Mouse (Mus musculus) embryonic facial prominence, embryonic 12.5 days (tissue): Measurements from ENCODE around the gene Cep170b. TPM values are rescaled to one million over a fixed set of nuclear protein-coding genes. Genes with fewer than 3 reads are reported as not detected.

Experiments used
- ATAC-seq: fragments of 200-750 bp; cut with Nextera tagmentation; 2 replicates; pipeline ENCODE4 v1.8.0; 2017; ENCODE audit not compliant: insufficient number of reproducible peaks, insufficient read depth, low FRiP score, low TSS enrichment
- H3K27ac ChIP-seq: fragments of 300-500 bp; sonication (generic); 2 replicates; pipeline ENCODE4 v1.5.1; 2016; ENCODE audit warnings: mild to moderate bottlenecking
- H3K27me3 ChIP-seq: fragments of 300-500 bp; sonication (generic); 2 replicates; pipeline ENCODE4 v1.6.1; 2016; ENCODE audit warnings: mild to moderate bottlenecking, moderate library complexity
- H3K36me3 ChIP-seq: fragments of 300-500 bp; sonication (generic); 2 replicates; pipeline ENCODE4 v1.6.1; 2016; ENCODE audit warnings: mild to moderate bottlenecking
- H3K4me1 ChIP-seq: fragments of 300-500 bp; sonication (generic); 2 replicates; pipeline ENCODE4 v1.6.1; 2016
- H3K4me2 ChIP-seq: fragments of 300-500 bp; sonication (generic); replicated peaks from 2 replicates; pipeline ENCODE4 v1.6.1; 2016; ENCODE audit warnings: mild to moderate bottlenecking, moderate library complexity
- H3K4me3 ChIP-seq: fragments of 300-500 bp; sonication (generic); 2 replicates; pipeline ENCODE4 v1.5.1; 2016; ENCODE audit warnings: mild to moderate bottlenecking
- H3K9ac ChIP-seq: fragments of 300-500 bp; sonication (generic); 2 replicates; pipeline ENCODE4 v1.6.1; 2016; ENCODE audit warnings: mild to moderate bottlenecking, moderate library complexity
- H3K9me3 ChIP-seq: fragments of 300-500 bp; sonication (generic); 2 replicates; pipeline ENCODE4 v1.6.1; 2016; ENCODE audit warnings: mild to moderate bottlenecking, moderate library complexity
- WGBS: fragments of 180-500 bp; shearing (Covaris S2); methylation state at CpG from one replicate; pipeline ENCODE4 v1.1.7; 2016; 5-methylcytosine and 5-hydroxymethylcytosine counted together
- polyA plus RNA-seq: library from polyadenylated mRNA; unstranded; fragments of >200 nt; fragmentation: Nextera tagmentation; extraction: Ambion mirVana; gene quantifications from 2 replicates; pipeline ENCODE4 v1.2.1, GENCODE M21; 2016

Cep170b gene
- polyA plus RNA-seq, 1 experiment from 2014 or later, result 17.0 TPM

DNA sequence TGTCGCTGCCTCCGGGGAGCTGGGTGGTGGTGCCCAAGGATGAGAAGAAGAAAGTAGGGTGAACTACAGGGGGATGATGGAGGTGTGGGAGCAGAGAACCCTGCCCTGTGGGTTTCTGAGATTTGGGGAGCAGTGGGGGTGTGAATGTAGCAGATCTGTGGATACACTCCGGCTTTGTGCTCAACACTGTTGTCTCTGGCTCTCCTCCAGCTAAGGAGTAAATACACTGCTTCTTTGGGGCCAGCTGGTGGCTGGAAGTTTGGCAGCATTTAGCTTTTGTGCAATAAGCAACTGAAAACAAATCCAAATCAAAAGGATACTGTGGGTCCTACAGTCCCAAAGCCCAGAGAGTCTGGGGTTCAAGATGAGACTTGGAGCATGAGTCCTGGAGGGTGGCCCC lies 6.3 kb upstream of the Cep170b start:
- H3K4me3 ChIP-seq, result no peak overlapping the region
- no peak overlapping the region for H3K27ac ChIP-seq
- WGBS, result 69% methylated on average over 3 of the region's 3 CpGs
- no peak for ATAC-seq
- H3K4me2 ChIP-seq, result no peak overlapping the region
- no peaks in the 10 kb centered on the region for H3K9me3 ChIP-seq
- no peaks in the 10 kb centered on the region for H3K36me3 ChIP-seq
- H3K4me1 ChIP-seq, result no peaks in the 10 kb centered on the region
- 0 out of 2 replicates have a peak, but pooled peaks cover 3% of the 10 kb centered on the region for H3K27me3 ChIP-seq
- H3K9ac ChIP-seq, result no peak overlapping the region

GRCm38 (mm10) chr12:112717140-112717539 lies 3.1 kb upstream of the Cep170b start:
- H3K27me3 ChIP-seq, result peaks cover 20% of the 10 kb centered on the region
- no peak for ATAC-seq
- no peaks in the 10 kb centered on the region for H3K9me3 ChIP-seq
- no peak overlapping the region for H3K4me2 ChIP-seq
- H3K4me1 ChIP-seq, result peaks cover 8% of the 10 kb centered on the region
- H3K4me3 ChIP-seq, result no peak overlapping the region
- H3K9ac ChIP-seq, result no peak overlapping the region
- no peaks in the 10 kb centered on the region for H3K36me3 ChIP-seq
- 26% methylated on average over 7 of the region's 7 CpGs for WGBS
- H3K27ac ChIP-seq, result no peak overlapping the region

GRCm38 (mm10) chr12:112718995-112719394 lies 1.3 kb upstream of the Cep170b start:
- 62% methylated on average over 5 of the region's 5 CpGs for WGBS
- ATAC-seq, result no peak
- no peaks in the 10 kb centered on the region for H3K9me3 ChIP-seq
- no peak overlapping the region for H3K4me3 ChIP-seq
- no peak overlapping the region for H3K27ac ChIP-seq
- no peak overlapping the region for H3K9ac ChIP-seq
- peaks cover 33% of the 10 kb centered on the region for H3K27me3 ChIP-seq
- no peaks in the 10 kb centered on the region for H3K36me3 ChIP-seq
- H3K4me2 ChIP-seq, result no peak overlapping the region
- H3K4me1 ChIP-seq, result peaks cover 18% of the 10 kb centered on the region

GRCm38 (mm10) chr12:112720890-112721423 lies 702 bp downstream of the Cep170b start:
- Histone ChIP-seq H3K9ac (no peak overlapping the region), H3K4me2 (peak overlapping the region; percentile 96), H3K27me3 (peaks cover 39% of the 10 kb centered on the region), H3K4me1 (peaks cover 18% of the 10 kb centered on the region), H3K4me3 (peak overlapping the region; percentile 72), H3K36me3 (0 out of 2 replicates have a peak, but pooled peaks cover 5% of the 10 kb centered on the region), H3K9me3 (no peaks in the 10 kb centered on the region), H3K27ac (peak overlapping the region; percentile 64)
- 32% methylated on average over 12 of the region's 12 CpGs for WGBS
- no peak for ATAC-seq

GRCm38 (mm10) chr12:112721424-112722239 lies 1.4 kb downstream of the Cep170b start:
- Histone ChIP-seq H3K4me1 (peaks cover 18% of the 10 kb centered on the region), H3K9ac (peak overlapping the region; percentile 83), H3K36me3 (0 out of 2 replicates have a peak, but pooled peaks cover 5% of the 10 kb centered on the region), H3K4me2 (peak overlapping the region; percentile 96), H3K9me3 (no peaks in the 10 kb centered on the region), H3K27me3 (peaks cover 39% of the 10 kb centered on the region), H3K4me3 (peak overlapping the region; percentile 72), H3K27ac (peak overlapping the region; percentile 64)
- 1% methylated on average over 45 of the region's 69 CpGs for WGBS
- peak; percentile 19 for ATAC-seq

GRCm38 (mm10) chr12:112722240-112723027 lies 2.2 kb downstream of the Cep170b start:
- peak overlapping the region; percentile 96 for H3K4me2 ChIP-seq
- H3K27me3 ChIP-seq, result peaks cover 39% of the 10 kb centered on the region
- peak; percentile 31 for ATAC-seq
- H3K4me3 ChIP-seq, result peak overlapping the region; percentile 72
- H3K27ac ChIP-seq, result peak overlapping the region; percentile 64; the same call in 1 of the 2 replicates
- 0 out of 2 replicates have a peak, but pooled peaks cover 11% of the 10 kb centered on the region for H3K36me3 ChIP-seq
- no peaks in the 10 kb centered on the region for H3K9me3 ChIP-seq
- peaks cover 18% of the 10 kb centered on the region for H3K4me1 ChIP-seq
- H3K9ac ChIP-seq, result peak overlapping the region; percentile 83
- WGBS, result 1% methylated on average over 56 of the region's 75 CpGs

DNA sequence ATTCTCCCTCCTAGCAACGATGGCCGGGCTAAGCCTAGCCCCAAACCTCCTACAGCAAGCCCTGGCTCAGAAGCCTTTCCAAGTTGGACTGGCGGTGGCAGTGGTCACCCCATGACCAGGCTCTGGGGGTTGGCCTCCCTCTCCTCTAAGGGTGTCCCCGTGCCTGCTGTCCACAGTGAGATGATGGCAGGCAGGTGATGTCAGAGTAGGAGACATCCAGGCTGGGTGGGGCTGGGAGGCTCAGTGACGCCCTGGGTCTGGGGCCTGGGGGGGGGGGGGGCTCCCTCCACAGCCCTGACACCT lies 2.7 kb downstream of the Cep170b start:
- H3K27me3 ChIP-seq, result peaks cover 39% of the 10 kb centered on the region
- H3K9ac ChIP-seq, result peak overlapping the region; percentile 83; the same call in 1 of the 2 replicates
- H3K36me3 ChIP-seq, result 0 out of 2 replicates have a peak, but pooled peaks cover 12% of the 10 kb centered on the region
- H3K4me1 ChIP-seq, result peaks cover 18% of the 10 kb centered on the region
- ATAC-seq, result no peak
- no peak overlapping the region for H3K27ac ChIP-seq
- peak overlapping the region; percentile 96 for H3K4me2 ChIP-seq
- peak overlapping the region; percentile 72 for H3K4me3 ChIP-seq
- H3K9me3 ChIP-seq, result no peaks in the 10 kb centered on the region
- WGBS, result 9% methylated on average over 5 of the region's 5 CpGs

- Histone ChIP-seq H3K36me3 (0 out of 2 replicates have a peak, but pooled peaks cover 12% of the 10 kb centered on the region), H3K9me3 (no peaks in the 10 kb centered on the region), H3K9ac (peak overlapping the region; percentile 83; the same call in 1 of the 2 replicates), H3K27ac (no peak overlapping the region), H3K4me3 (peak overlapping the region; percentile 72; the same call in 1 of the 2 replicates), H3K4me1 (peaks cover 18% of the 10 kb centered on the region), H3K4me2 (peak overlapping the region; percentile 96), H3K27me3 (peaks cover 39% of the 10 kb centered on the region)
- no peak for ATAC-seq
- 91% methylated on average over 6 of the region's 6 CpGs for WGBS
These were observed 3.2 kb downstream of the Cep170b start for GRCm38 (mm10) chr12:112723445-112723844.

DNA sequence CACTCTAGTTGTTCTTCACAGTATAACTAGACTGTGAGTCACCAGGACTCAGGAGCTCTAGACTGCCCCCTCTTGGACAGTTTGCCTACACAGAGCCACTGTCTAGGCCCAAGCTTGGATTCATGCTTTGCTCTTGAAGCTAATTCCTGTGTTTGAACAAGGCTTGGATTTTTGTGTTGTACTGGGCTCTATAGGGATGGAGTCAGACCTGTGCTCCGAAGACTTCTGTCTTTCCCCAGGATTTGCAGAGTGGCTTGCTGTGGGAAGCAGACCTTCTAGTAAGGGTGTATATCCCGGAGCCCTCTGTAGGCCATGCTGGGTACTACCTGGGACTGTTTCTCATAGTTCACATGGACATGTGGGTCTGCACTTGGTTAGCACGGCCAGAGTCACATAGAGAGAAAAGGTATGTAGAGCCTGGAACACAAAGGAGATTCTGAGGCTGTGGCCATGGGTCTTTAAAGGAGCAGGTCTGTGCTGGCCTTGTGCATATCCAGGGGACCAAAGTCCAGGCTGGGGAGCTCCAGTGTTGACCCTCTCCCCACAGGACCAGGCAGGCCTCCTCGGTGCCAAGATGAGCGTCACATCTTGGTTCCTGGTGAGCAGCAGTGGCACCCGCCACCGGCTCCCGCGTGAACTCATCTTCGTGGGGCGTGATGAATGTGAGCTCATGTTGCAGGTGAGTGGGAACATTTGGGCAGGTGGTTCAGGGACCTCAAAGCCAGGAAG lies 4.0 kb downstream of the Cep170b start:
- H3K4me3 ChIP-seq, result 0 out of 2 replicates have a peak overlapping the region, but pooled peaks have one; percentile 1
- H3K4me2 ChIP-seq, result no peak overlapping the region
- WGBS, result 76% methylated on average over 11 of the region's 11 CpGs
- no peak overlapping the region for H3K27ac ChIP-seq
- H3K36me3 ChIP-seq, result 0 out of 2 replicates have a peak, but pooled peaks cover 12% of the 10 kb centered on the region
- no peak for ATAC-seq
- no peak overlapping the region for H3K9ac ChIP-seq
- H3K9me3 ChIP-seq, result no peaks in the 10 kb centered on the region
- H3K27me3 ChIP-seq, result peaks cover 39% of the 10 kb centered on the region
- peaks cover 18% of the 10 kb centered on the region for H3K4me1 ChIP-seq

DNA sequence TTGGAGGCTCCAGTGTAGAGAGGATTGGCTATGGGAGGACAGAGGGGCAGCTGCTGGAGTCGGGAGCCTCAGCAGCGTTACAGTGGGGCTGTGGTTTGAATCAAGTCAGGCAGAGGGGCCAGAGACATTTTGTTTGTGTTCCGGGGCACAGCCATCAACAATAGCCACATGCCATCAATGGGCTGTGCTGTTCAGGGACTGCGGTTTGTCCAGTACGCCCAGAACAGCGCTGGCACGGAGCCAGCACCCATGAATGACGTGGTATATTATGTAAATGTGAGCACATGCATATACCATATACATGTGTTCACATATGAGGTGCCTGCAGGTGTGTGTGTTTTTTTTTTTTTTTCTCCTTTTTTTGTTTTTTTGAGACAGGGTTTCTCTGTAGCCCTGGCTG lies 7.5 kb downstream of the Cep170b start:
- ATAC-seq, result no peak
- peaks cover 15% of the 10 kb centered on the region for H3K27me3 ChIP-seq
- no peak overlapping the region for H3K4me3 ChIP-seq
- H3K36me3 ChIP-seq, result peaks cover 36% of the 10 kb centered on the region
- H3K27ac ChIP-seq, result no peak overlapping the region
- peaks cover 8% of the 10 kb centered on the region for H3K4me1 ChIP-seq
- no peaks in the 10 kb centered on the region for H3K9me3 ChIP-seq
- no peak overlapping the region for H3K9ac ChIP-seq
- 86% methylated on average over 8 of the region's 8 CpGs for WGBS
- H3K4me2 ChIP-seq, result no peak overlapping the region

DNA sequence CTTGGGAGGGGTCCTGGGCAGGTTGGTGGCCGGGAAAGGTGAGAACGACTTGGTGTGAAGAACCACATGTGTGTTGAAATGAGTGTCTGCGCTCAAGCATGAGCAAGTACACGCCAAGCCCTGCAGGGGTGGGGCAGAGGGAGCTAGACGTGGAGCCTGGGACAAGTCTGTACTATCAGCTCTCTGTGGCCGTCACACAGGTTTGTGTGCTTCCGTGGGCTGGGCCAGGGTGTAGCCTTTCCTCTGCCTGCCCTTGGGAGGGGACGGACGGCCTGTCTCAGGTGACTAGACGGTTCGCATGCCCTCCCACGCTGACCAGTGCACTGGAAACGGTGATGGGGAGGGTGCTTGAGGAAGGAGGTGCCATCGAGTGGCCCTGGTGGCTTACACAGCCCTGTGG lies 10.6 kb downstream of the Cep170b start:
- no peak overlapping the region for H3K27ac ChIP-seq
- WGBS, result 83% methylated on average over 14 of the region's 14 CpGs
- peaks cover 59% of the 10 kb centered on the region for H3K36me3 ChIP-seq
- no peak overlapping the region for H3K4me3 ChIP-seq
- H3K4me2 ChIP-seq, result no peak overlapping the region
- ATAC-seq, result no peak
- peak overlapping the region; percentile 25; the same call in 1 of the 2 replicates for H3K9ac ChIP-seq
- H3K27me3 ChIP-seq, result no peaks in the 10 kb centered on the region
- H3K9me3 ChIP-seq, result no peaks in the 10 kb centered on the region
- H3K4me1 ChIP-seq, result no peaks in the 10 kb centered on the region
